Mouse (Mus musculus): Measurements from ENCODE around the gene Nudt15. TPM values are rescaled to one million over a fixed set of nuclear protein-coding genes. Genes with fewer than 3 reads are reported as not detected.
"Not testable (repeated sequence)": the region's sequence is repeated elsewhere in the genome, so short reads cannot be mapped to it uniquely, and the experiment has no call there.

Nudt15 gene
- polyA plus RNA-seq, 1 experiment from 2014 or later = 11.1 TPM

GRCm38 (mm10) chr14:73528661-73529060, 19.4 kb downstream of the Nudt15 start:
- WGBS = 84% methylated on average over 3 of the region's 3 CpGs
- DNase-seq (ENCODE audit: low spot score); H3K4me2 ChIP-seq (ENCODE audit: low read depth, low read length, severe bottlenecking); H3K27ac ChIP-seq (ENCODE audit: low read depth, low read length); H3K27me3 ChIP-seq (ENCODE audit: control insufficient read depth, insufficient read depth, low read length); H3K9me3 ChIP-seq (ENCODE audit: control insufficient read depth, low read length); ATAC-seq (replicated peaks; ENCODE audit: low FRiP score); H3K4me1 ChIP-seq (replicated peaks; ENCODE audit: control insufficient read depth, insufficient read depth, low read length); H3K36me3 ChIP-seq (ENCODE audit: control insufficient read depth, insufficient read depth, low read length); H3K9ac ChIP-seq (ENCODE audit: low read length); H3K4me3 ChIP-seq (ENCODE audit: low read depth, low read length): not testable (repeated sequence)

- Histone ChIP-seq H3K4me2 (ENCODE audit: low read depth, low read length, severe bottlenecking) (peak within 1 kb of the TSS; percentile 36; the same call in 1 of the 2 replicates), H3K9ac (ENCODE audit: low read length) (peak within 1 kb of the TSS; percentile 59), H3K4me3 (ENCODE audit: low read depth, low read length) (peak within 1 kb of the TSS; percentile 44), H3K36me3 (ENCODE audit: control insufficient read depth, insufficient read depth, low read length) (no peaks in the 10 kb centered on the region), H3K9me3 (ENCODE audit: control insufficient read depth, low read length) (no peaks in the 10 kb centered on the region), H3K27me3 (ENCODE audit: control insufficient read depth, insufficient read depth, low read length) (no peaks in the 10 kb centered on the region), H3K4me1 (replicated peaks; ENCODE audit: control insufficient read depth, insufficient read depth, low read length) (no peaks in the 10 kb centered on the region), H3K27ac (ENCODE audit: low read depth, low read length) (peak within 1 kb of the TSS; percentile 74; the same call in 1 of the 2 replicates)
- ATAC-seq (replicated peaks; ENCODE audit: low FRiP score) (peak; percentile 99), DNase-seq (ENCODE audit: low spot score) (peak; percentile 96)
- WGBS = 0% methylated on average over 38 of the region's 41 CpGs
These were observed 23.1 kb downstream of the Nudt15 start, which contains the start of gene Sucla2 for GRCm38 (mm10) chr14:73524766-73525448. Gene Sucla2, plus strand, starts transcription at chr14:73525319.

- no peaks in the 10 kb centered on the region for H3K36me3 ChIP-seq (ENCODE audit: control insufficient read depth, insufficient read depth, low read length)
- H3K4me2 ChIP-seq (ENCODE audit: low read depth, low read length, severe bottlenecking) = no peak overlapping the region; the same call in 1 of the 2 replicates
- no peaks in the 10 kb centered on the region for H3K9me3 ChIP-seq (ENCODE audit: control insufficient read depth, low read length)
- no peaks in the 10 kb centered on the region for H3K4me1 ChIP-seq (replicated peaks; ENCODE audit: control insufficient read depth, insufficient read depth, low read length)
- no peak overlapping the region for H3K27ac ChIP-seq (ENCODE audit: low read depth, low read length)
- 80% methylated on average over 3 of the region's 3 CpGs for WGBS
- no peak for DNase-seq (ENCODE audit: low spot score)
- H3K4me3 ChIP-seq (ENCODE audit: low read depth, low read length) = no peak overlapping the region
- no peak overlapping the region; the same call in 1 of the 2 replicates for H3K9ac ChIP-seq (ENCODE audit: low read length)
- no peak for ATAC-seq (replicated peaks; ENCODE audit: low FRiP score)
- H3K27me3 ChIP-seq (ENCODE audit: control insufficient read depth, insufficient read depth, low read length) = no peaks in the 10 kb centered on the region
These were observed 23.9 kb downstream of the Nudt15 start for GRCm38 (mm10) chr14:73524136-73524535.

- no peak within 1 kb of the TSS for H3K27ac ChIP-seq (ENCODE audit: low read depth, low read length)
- H3K9ac ChIP-seq (ENCODE audit: low read length) = peak within 1 kb of the TSS; percentile 83
- H3K4me1 ChIP-seq (replicated peaks; ENCODE audit: control insufficient read depth, insufficient read depth, low read length) = peaks cover 4% of the 10 kb centered on the region; the same call in 1 of the 2 replicates
- peak within 1 kb of the TSS; percentile 88 for H3K4me2 ChIP-seq (ENCODE audit: low read depth, low read length, severe bottlenecking)
- under 1% methylated on average over 41 of the region's 41 CpGs for WGBS
- peak within 1 kb of the TSS; percentile 84 for H3K4me3 ChIP-seq (ENCODE audit: low read depth, low read length)
- DNase-seq (ENCODE audit: low spot score) (peak; percentile 97), ATAC-seq (replicated peaks; ENCODE audit: low FRiP score) (peak; percentile 96)
- no peaks in the 10 kb centered on the region for H3K27me3 ChIP-seq (ENCODE audit: control insufficient read depth, insufficient read depth, low read length)
- H3K9me3 ChIP-seq (ENCODE audit: control insufficient read depth, low read length) = no peaks in the 10 kb centered on the region
- H3K36me3 ChIP-seq (ENCODE audit: control insufficient read depth, insufficient read depth, low read length) = no peaks in the 10 kb centered on the region
These were observed 38.1 kb downstream of the Nudt15 start, which contains the start of gene Med4 for GRCm38 (mm10) chr14:73509765-73510423. Gene Med4, plus strand, starts transcription at chr14:73510025.

- Histone ChIP-seq H3K4me2 (ENCODE audit: low read depth, low read length, severe bottlenecking) (no peak overlapping the region), H3K9ac (ENCODE audit: low read length) (no peak overlapping the region), H3K4me3 (ENCODE audit: low read depth, low read length) (no peak overlapping the region), H3K27ac (ENCODE audit: low read depth, low read length) (no peak overlapping the region), H3K36me3 (ENCODE audit: control insufficient read depth, insufficient read depth, low read length) (no peaks in the 10 kb centered on the region), H3K27me3 (ENCODE audit: control insufficient read depth, insufficient read depth, low read length) (no peaks in the 10 kb centered on the region), H3K9me3 (ENCODE audit: control insufficient read depth, low read length) (no peaks in the 10 kb centered on the region), H3K4me1 (replicated peaks; ENCODE audit: control insufficient read depth, insufficient read depth, low read length) (peaks cover 4% of the 10 kb centered on the region; the same call in 1 of the 2 replicates)
- 92% methylated on average over 6 of the region's 6 CpGs for WGBS
- ATAC-seq (replicated peaks; ENCODE audit: low FRiP score) (no peak), DNase-seq (ENCODE audit: low spot score) (no peak)
These were observed 39.2 kb downstream of the Nudt15 start for GRCm38 (mm10) chr14:73508630-73509395.

- Histone ChIP-seq H3K27ac (ENCODE audit: low read depth, low read length) (no peak overlapping the region), H3K27me3 (ENCODE audit: control insufficient read depth, insufficient read depth, low read length) (no peaks in the 10 kb centered on the region), H3K36me3 (ENCODE audit: control insufficient read depth, insufficient read depth, low read length) (no peaks in the 10 kb centered on the region), H3K4me1 (replicated peaks; ENCODE audit: control insufficient read depth, insufficient read depth, low read length) (peaks cover 8% of the 10 kb centered on the region; the same call in 1 of the 2 replicates), H3K9ac (ENCODE audit: low read length) (no peak overlapping the region), H3K4me3 (ENCODE audit: low read depth, low read length) (no peak overlapping the region), H3K4me2 (ENCODE audit: low read depth, low read length, severe bottlenecking) (no peak overlapping the region), H3K9me3 (ENCODE audit: control insufficient read depth, low read length) (no peaks in the 10 kb centered on the region)
- ATAC-seq (replicated peaks; ENCODE audit: low FRiP score) = no peak
- DNase-seq (ENCODE audit: low spot score) = no peak
- 79% methylated on average over 11 of the region's 11 CpGs for WGBS
These were observed 40.2 kb downstream of the Nudt15 start for GRCm38 (mm10) chr14:73507702-73508376.

GRCm38 (mm10) chr14:73507200-73507599, 40.8 kb downstream of the Nudt15 start:
- no peaks in the 10 kb centered on the region for H3K9me3 ChIP-seq (ENCODE audit: control insufficient read depth, low read length)
- no peaks in the 10 kb centered on the region for H3K36me3 ChIP-seq (ENCODE audit: control insufficient read depth, insufficient read depth, low read length)
- no peak overlapping the region for H3K4me3 ChIP-seq (ENCODE audit: low read depth, low read length)
- H3K4me2 ChIP-seq (ENCODE audit: low read depth, low read length, severe bottlenecking) = no peak overlapping the region
- H3K4me1 ChIP-seq (replicated peaks; ENCODE audit: control insufficient read depth, insufficient read depth, low read length) = peaks cover 8% of the 10 kb centered on the region; the same call in 1 of the 2 replicates
- 91% methylated on average over 15 of the region's 15 CpGs for WGBS
- H3K9ac ChIP-seq (ENCODE audit: low read length) = no peak overlapping the region
- no peak overlapping the region for H3K27ac ChIP-seq (ENCODE audit: low read depth, low read length)
- ATAC-seq (replicated peaks; ENCODE audit: low FRiP score) (no peak), DNase-seq (ENCODE audit: low spot score) (no peak)
- no peaks in the 10 kb centered on the region for H3K27me3 ChIP-seq (ENCODE audit: control insufficient read depth, insufficient read depth, low read length)

GRCm38 (mm10) chr14:73506283-73506682, 41.8 kb downstream of the Nudt15 start:
- Histone ChIP-seq H3K4me3 (ENCODE audit: low read depth, low read length) (no peak overlapping the region), H3K27ac (ENCODE audit: low read depth, low read length) (no peak overlapping the region), H3K36me3 (ENCODE audit: control insufficient read depth, insufficient read depth, low read length) (no peaks in the 10 kb centered on the region), H3K4me1 (replicated peaks; ENCODE audit: control insufficient read depth, insufficient read depth, low read length) (peaks cover 8% of the 10 kb centered on the region; the same call in 1 of the 2 replicates), H3K27me3 (ENCODE audit: control insufficient read depth, insufficient read depth, low read length) (no peaks in the 10 kb centered on the region), H3K4me2 (ENCODE audit: low read depth, low read length, severe bottlenecking) (no peak overlapping the region), H3K9ac (ENCODE audit: low read length) (no peak overlapping the region), H3K9me3 (ENCODE audit: control insufficient read depth, low read length) (no peaks in the 10 kb centered on the region)
- DNase-seq (ENCODE audit: low spot score) = no peak
- ATAC-seq (replicated peaks; ENCODE audit: low FRiP score) = no peak
- 54% methylated on average over 8 of the region's 8 CpGs for WGBS
